Mouse (Mus musculus) limb, embryonic 15.5 days (tissue): Measurements from ENCODE around the gene Trmt13. TPM values are rescaled to one million over a fixed set of nuclear protein-coding genes. Genes with fewer than 3 reads are reported as not detected.
A peak's percentile ranks its signal among the peaks of the same experiment; 100 is the strongest.

Experiments used
- ATAC-seq: fragments of 200-750 bp; cut with Nextera tagmentation; 2 replicates; pipeline ENCODE4 v1.8.0; 2017; ENCODE audit warnings: low read depth, moderate TSS enrichment; ENCODE audit not compliant: insufficient number of reproducible peaks, low FRiP score, low TSS enrichment
- H3K27ac ChIP-seq: fragments of 300-500 bp; sonication (generic); 2 replicates; pipeline ENCODE4 v1.5.1; 2015; ENCODE audit warnings: moderate library complexity, mild to moderate bottlenecking, inconsistent platforms
- H3K27me3 ChIP-seq: fragments of 300-500 bp; sonication (generic); 2 replicates; pipeline ENCODE4 v1.6.1; 2015; ENCODE audit warnings: inconsistent platforms
- H3K36me3 ChIP-seq: fragments of 300-500 bp; sonication (generic); 2 replicates; pipeline ENCODE4 v1.6.1; 2015; ENCODE audit warnings: inconsistent platforms
- H3K4me1 ChIP-seq: fragments of 300-500 bp; sonication (generic); 2 replicates; pipeline ENCODE4 v1.6.1; 2015; ENCODE audit warnings: inconsistent platforms
- H3K4me2 ChIP-seq: fragments of 300-500 bp; sonication (generic); 2 replicates; pipeline ENCODE4 v1.6.1; 2015; ENCODE audit warnings: mild to moderate bottlenecking, inconsistent platforms
- H3K4me3 ChIP-seq: fragments of 300-500 bp; sonication (generic); 2 replicates; pipeline ENCODE4 v1.5.1; 2015; ENCODE audit warnings: mild to moderate bottlenecking, inconsistent platforms
- H3K9ac ChIP-seq: fragments of 300-500 bp; sonication (generic); 2 replicates; pipeline ENCODE4 v1.6.1; 2015; ENCODE audit warnings: inconsistent platforms
- H3K9me3 ChIP-seq: fragments of 300-500 bp; sonication (generic); 2 replicates; pipeline ENCODE4 v1.6.1; 2016; ENCODE audit warnings: inconsistent platforms
- WGBS: fragments of 180-500 bp; shearing (Covaris S2); methylation state at CpG from one replicate; pipeline ENCODE4 v1.1.7; 2015; 5-methylcytosine and 5-hydroxymethylcytosine counted together
- polyA plus RNA-seq: library from polyadenylated mRNA; unstranded; fragments of >200 nt; fragmentation: Nextera tagmentation; extraction: Ambion mirVana; gene quantifications from 2 replicates; pipeline ENCODE4 v1.2.1, GENCODE M21; 2015

The Trmt13 gene
- polyA plus RNA-seq, 1 experiment from 2014 or later, result 32.3 TPM

DNA sequence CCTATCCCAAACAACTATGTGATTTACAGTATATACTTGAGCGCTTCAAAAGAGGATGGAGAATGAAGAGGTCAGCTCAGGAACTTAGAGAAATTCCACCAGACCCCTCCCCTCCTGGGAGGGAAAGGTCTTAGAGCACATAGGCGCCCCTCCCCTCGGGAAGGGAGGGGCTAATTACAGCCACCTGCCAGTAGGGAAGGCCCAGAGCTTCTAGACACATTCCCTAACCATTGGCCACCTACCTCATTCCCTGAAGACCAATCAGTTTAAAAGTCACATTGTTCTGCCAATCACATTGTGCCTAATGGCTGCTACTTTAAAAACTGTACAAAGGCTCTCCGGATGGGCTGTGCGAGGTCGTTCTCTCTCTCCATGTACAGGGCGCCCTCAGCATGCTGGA, 8.3 kb upstream of the Trmt13 start:
- no peaks in the 10 kb centered on the region for H3K9me3 ChIP-seq
- no peak overlapping the region for H3K27ac ChIP-seq
- ATAC-seq, result no peak
- H3K36me3 ChIP-seq, result peaks cover 24% of the 10 kb centered on the region
- H3K4me3 ChIP-seq, result no peak overlapping the region
- H3K4me2 ChIP-seq, result no peak overlapping the region
- no peaks in the 10 kb centered on the region for H3K4me1 ChIP-seq
- no peak overlapping the region for H3K9ac ChIP-seq
- 96% methylated on average over 7 of the region's 7 CpGs for WGBS
- H3K27me3 ChIP-seq, result no peaks in the 10 kb centered on the region

DNA sequence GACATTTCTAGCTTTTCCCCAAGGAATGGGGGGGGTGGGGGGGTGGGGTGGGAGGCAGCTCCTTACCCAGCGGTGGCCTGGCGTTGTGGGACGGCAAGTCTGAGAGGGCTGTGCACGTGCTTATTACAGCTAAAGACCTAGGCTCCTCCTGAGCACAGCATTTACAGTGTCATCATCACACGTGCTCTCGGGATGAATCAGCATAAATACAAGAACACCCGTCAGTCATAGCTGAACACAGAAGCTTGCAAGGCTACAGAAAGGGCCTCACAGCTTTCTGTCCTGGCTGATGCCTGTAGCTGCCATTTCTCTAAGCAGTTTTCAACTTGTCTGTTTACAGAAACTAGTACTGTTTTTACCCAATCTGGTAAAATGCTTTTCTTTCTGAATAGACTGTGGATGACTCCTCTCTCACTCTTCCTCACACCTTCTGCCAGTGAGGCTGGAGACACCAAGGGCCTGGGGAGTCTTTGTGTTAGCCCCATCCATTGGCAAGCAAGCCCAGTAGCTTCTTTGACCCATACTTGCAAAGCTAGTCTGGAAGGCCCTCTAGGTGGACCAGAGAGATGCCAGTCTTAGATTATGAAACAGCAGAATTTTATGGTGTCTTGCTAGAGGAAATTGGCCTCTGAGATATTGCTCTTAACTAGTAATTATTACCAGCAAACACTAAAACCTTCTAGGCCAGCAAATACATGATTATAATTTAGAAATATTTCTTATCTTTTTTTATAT, 6.4 kb upstream of the Trmt13 start:
- no peak for ATAC-seq
- Histone ChIP-seq H3K36me3 (peaks cover 18% of the 10 kb centered on the region), H3K27me3 (no peaks in the 10 kb centered on the region), H3K4me2 (no peak overlapping the region), H3K4me1 (no peaks in the 10 kb centered on the region), H3K4me3 (no peak overlapping the region), H3K9ac (no peak overlapping the region), H3K9me3 (no peaks in the 10 kb centered on the region), H3K27ac (no peak overlapping the region)
- 87% methylated on average over 7 of the region's 7 CpGs for WGBS

DNA sequence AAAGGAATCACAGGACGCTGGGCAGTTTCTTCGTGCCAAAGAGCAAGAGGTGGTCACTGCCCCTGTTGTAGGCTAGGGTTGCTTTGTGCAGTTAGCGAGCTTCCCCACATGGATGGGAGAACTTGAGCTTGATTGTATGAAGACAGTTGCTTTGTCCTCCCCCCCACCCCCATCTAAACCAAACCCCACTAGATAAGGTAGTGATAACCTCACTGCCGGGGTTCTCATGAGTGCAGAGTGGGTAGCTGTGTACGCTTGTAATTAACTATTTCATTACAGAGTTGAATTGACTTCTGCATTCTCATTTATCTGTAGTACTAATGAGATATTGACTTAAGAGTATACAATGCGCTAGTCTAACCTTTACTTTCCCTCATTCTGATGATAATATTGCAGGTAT, 4.5 kb upstream of the Trmt13 start:
- H3K9me3 ChIP-seq, result no peaks in the 10 kb centered on the region
- H3K27me3 ChIP-seq, result no peaks in the 10 kb centered on the region
- H3K4me2 ChIP-seq, result no peak overlapping the region
- H3K9ac ChIP-seq, result no peak overlapping the region
- no peak overlapping the region for H3K27ac ChIP-seq
- WGBS, result 83% methylated on average over 6 of the region's 6 CpGs
- ATAC-seq, result no peak
- no peaks in the 10 kb centered on the region for H3K4me1 ChIP-seq
- no peak overlapping the region for H3K4me3 ChIP-seq
- H3K36me3 ChIP-seq, result peaks cover 33% of the 10 kb centered on the region

DNA sequence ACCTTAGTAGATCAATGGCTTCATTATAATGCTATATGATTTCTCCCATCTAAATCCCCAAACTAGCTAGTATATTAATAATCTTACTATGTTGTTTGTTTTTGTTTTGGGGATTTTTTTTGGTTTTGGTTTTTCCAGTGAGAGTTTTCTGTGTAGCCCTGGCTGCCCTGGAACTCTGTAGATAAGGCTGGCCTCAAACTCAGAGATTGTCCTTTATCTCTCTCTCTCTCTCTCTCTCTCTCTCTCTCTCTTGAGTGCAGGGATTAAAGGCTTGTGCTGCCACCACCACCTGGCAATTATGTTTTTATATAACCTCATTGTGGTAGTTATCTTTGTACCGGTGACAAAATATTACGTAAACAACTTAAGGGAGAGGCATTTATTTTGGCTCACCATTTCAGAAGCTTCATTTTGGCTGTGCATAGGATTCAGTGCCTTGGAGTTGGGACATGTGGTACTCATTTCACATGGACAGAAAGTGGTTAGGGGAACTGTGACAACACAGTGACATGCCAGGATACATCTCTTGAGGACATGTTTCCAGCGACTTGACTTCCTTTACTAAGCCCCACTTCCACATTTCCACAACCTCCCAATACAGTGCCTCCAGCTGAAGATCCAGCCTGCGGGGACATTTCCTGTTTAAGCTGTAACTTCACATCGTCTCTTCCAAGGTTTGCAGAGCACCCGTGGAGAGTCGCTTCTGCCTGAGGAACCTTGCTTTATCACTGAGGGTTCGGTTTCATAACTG, 1.1 kb upstream of the Trmt13 start:
- peaks cover 29% of the 10 kb centered on the region for H3K36me3 ChIP-seq
- WGBS, result 89% methylated on average over 8 of the region's 8 CpGs
- no peak overlapping the region for H3K9ac ChIP-seq
- H3K27me3 ChIP-seq, result no peaks in the 10 kb centered on the region
- H3K4me1 ChIP-seq, result no peaks in the 10 kb centered on the region
- H3K4me2 ChIP-seq, result no peak overlapping the region
- H3K9me3 ChIP-seq, result no peaks in the 10 kb centered on the region
- no peak for ATAC-seq
- no peak overlapping the region for H3K27ac ChIP-seq
- H3K4me3 ChIP-seq, result no peak overlapping the region

DNA sequence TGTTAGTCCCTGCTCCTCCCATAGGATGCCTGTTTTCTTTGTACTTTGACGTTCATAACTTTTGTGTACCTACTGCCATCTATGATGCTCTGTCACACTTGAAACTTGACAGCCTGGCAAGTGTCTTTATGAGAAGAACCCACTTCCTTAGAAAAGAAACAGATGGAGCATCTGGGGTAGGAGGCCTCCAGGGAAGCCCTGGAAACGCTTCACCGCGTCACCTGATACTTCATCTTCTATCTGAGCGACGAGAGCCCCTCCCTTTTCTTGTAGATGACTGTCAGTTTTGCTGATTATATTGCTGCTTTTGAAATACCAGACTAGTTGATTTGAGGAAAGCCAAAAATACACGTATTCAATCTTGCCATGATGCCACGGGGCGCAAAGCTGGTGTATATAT, 9.8 kb downstream of the Trmt13 start:
- Histone ChIP-seq H3K4me2 (no peak overlapping the region), H3K9me3 (no peaks in the 10 kb centered on the region), H3K27ac (no peak overlapping the region), H3K4me3 (no peak overlapping the region), H3K27me3 (no peaks in the 10 kb centered on the region), H3K4me1 (no peaks in the 10 kb centered on the region), H3K36me3 (peaks cover 12% of the 10 kb centered on the region; the same call in 1 of the 2 replicates), H3K9ac (no peak overlapping the region)
- no peak for ATAC-seq
- WGBS, result 72% methylated on average over 9 of the region's 9 CpGs

DNA sequence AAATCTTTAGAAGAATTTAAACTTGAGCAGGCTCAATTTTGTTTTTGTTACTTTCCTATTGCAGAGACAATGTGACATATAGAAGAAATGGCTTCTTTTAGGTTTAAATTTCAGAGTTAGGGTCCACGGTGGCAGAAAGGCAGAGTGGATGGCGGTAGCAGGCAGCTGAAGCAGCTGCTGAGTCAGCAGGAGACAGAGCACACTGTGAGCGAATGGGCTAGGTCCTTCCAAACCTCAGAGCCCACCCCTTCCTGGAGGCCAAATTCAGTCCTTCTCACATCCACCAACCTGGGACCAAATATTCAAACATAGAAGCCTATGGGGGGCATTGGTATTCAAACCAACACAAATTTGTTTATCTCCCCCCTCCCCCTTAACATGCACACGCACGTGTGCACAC, 12.6 kb downstream of the Trmt13 start:
- Histone ChIP-seq H3K36me3 (0 out of 2 replicates have a peak, but pooled peaks cover 2% of the 10 kb centered on the region), H3K4me3 (no peak overlapping the region), H3K4me1 (no peaks in the 10 kb centered on the region), H3K27me3 (no peaks in the 10 kb centered on the region), H3K27ac (no peak overlapping the region), H3K9ac (no peak overlapping the region), H3K4me2 (no peak overlapping the region), H3K9me3 (no peaks in the 10 kb centered on the region)
- no peak for ATAC-seq
- WGBS, result 93% methylated on average over 5 of the region's 5 CpGs

DNA sequence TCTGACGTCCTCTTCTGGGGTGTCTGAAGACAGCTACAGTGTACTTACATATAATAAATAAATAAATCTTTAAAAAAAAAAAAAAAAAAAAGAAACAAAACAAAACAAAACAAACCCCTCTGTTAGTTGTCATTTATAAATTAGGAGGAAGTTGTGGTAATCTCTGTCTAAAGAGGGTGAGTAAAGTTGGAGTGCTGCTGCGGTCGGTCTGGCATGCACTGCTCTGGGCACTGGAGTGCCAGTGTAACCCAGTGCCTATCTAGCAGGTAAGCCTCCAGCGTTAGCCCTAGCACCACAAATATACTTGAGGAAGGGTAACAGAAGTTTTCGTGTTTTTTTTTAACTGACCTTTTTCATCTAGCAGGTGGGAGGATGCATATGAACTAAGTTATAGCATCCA, 13.4 kb downstream of the Trmt13 start:
- no peaks in the 10 kb centered on the region for H3K36me3 ChIP-seq
- H3K4me3 ChIP-seq, result no peak overlapping the region
- no peak for ATAC-seq
- no peaks in the 10 kb centered on the region for H3K27me3 ChIP-seq
- no peaks in the 10 kb centered on the region for H3K4me1 ChIP-seq
- 81% methylated on average over 5 of the region's 5 CpGs for WGBS
- H3K4me2 ChIP-seq, result no peak overlapping the region
- H3K9me3 ChIP-seq, result no peaks in the 10 kb centered on the region
- H3K27ac ChIP-seq, result no peak overlapping the region
- no peak overlapping the region for H3K9ac ChIP-seq

DNA sequence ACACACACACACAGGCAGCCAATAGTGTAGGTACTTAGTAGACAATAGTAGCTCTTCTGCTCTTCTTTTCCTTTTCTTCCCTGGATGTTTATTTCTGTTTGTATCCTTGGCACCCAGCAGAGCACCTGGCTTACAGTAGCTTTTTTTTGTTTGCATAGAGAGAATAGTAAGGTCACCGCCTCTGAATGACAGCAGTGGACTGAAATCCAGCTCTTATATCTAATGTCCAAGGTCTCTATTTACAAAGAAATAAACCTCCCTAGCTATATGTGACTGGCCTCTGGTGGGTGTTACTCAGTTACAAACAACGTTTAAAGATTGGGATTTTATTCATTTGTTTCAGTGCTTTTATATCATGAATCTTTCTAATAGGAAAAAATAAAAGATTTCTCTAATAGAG, 14.7 kb downstream of the Trmt13 start:
- Histone ChIP-seq H3K4me1 (no peaks in the 10 kb centered on the region), H3K9ac (no peak overlapping the region), H3K4me3 (no peak overlapping the region), H3K27ac (no peak overlapping the region), H3K36me3 (no peaks in the 10 kb centered on the region), H3K4me2 (no peak overlapping the region), H3K27me3 (no peaks in the 10 kb centered on the region), H3K9me3 (no peaks in the 10 kb centered on the region)
- 87% methylated on average over 2 of the region's 2 CpGs for WGBS
- ATAC-seq, result no peak

DNA sequence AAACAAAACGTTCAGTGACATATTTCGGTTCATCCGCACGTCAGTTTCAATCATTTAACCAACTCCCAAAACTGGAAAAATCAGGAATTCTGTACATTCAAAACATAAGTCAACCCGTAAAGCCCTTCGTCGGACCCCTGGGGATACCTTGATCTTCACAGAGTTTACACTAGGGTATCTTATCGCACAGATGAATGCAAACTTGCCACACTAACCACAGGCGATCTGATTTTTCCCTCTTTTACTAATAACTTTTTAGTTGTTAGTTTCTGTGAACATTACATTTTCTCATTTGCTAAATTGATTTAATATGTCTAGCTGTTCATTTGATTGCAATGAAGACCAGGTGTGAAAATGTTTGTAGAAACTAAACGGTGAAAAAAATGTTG, 18.8 kb downstream of the Trmt13 start:
- peak overlapping the region; percentile 69 for H3K4me2 ChIP-seq
- H3K9me3 ChIP-seq, result no peaks in the 10 kb centered on the region
- H3K4me1 ChIP-seq, result 0 out of 2 replicates have a peak, but pooled peaks cover 6% of the 10 kb centered on the region
- 7% methylated on average over 10 of the region's 10 CpGs for WGBS
- no peak overlapping the region for H3K27ac ChIP-seq
- peak overlapping the region; percentile 91 for H3K4me3 ChIP-seq
- peaks cover 12% of the 10 kb centered on the region for H3K36me3 ChIP-seq
- no peak for ATAC-seq
- no peaks in the 10 kb centered on the region for H3K27me3 ChIP-seq
- peak overlapping the region; percentile 90 for H3K9ac ChIP-seq

DNA sequence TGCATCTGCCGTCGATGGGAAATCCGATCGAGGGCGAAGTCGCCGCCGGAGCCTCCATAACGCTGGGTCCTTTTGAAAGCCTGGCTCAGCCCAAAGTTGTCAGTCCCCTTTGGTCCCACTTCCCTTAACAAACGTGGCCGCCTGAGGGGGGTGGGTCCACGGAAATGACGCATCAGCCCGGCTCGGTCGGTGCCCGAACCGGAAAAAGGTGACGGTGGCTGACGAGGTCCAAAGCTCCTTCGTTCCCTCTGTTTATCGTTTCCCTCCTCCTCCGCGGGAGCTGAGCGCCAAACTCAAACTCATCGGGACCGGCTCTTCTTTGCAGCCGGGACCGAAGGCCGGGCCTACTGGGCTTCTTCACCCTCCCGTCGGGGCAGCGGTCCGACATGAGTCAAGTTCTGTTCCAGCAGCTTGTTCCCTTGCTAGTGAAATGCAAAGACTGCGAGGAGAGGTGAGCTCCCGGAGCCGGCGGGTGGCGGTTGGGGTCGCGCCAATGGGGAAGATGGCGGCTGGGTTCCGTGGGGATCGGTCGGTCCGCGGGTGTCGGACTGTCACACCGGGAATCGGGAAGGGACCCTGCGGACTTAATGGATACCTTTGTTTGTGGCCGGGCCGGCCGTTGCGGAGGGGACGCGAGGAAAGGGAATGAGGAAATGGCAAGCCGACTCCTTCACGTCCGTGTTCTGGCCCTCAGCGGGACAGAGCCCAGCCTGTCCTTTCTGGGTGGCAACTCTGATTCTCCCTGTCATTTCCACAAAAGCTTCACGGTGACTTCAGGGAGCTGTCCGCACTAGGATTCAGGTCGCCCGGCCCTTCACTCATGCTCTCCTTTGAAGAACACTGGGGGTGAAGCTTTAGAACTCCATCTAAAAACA, 19.4 kb downstream of the Trmt13 start, which contains the start of gene Sass6:
Gene Sass6, plus strand, starts transcription at position 255 of the 875 bp plus-strand sequence.
- Histone ChIP-seq H3K4me1 (0 out of 2 replicates have a peak, but pooled peaks cover 6% of the 10 kb centered on the region), H3K9me3 (no peaks in the 10 kb centered on the region), H3K27me3 (no peaks in the 10 kb centered on the region), H3K27ac (peak within 1 kb of the TSS; percentile 89), H3K4me2 (peak within 1 kb of the TSS; percentile 69), H3K36me3 (peaks cover 17% of the 10 kb centered on the region), H3K4me3 (peak within 1 kb of the TSS; percentile 91), H3K9ac (peak within 1 kb of the TSS; percentile 90)
- peak; percentile 95 for ATAC-seq
- WGBS, result under 1% methylated on average over 65 of the region's 65 CpGs

DNA sequence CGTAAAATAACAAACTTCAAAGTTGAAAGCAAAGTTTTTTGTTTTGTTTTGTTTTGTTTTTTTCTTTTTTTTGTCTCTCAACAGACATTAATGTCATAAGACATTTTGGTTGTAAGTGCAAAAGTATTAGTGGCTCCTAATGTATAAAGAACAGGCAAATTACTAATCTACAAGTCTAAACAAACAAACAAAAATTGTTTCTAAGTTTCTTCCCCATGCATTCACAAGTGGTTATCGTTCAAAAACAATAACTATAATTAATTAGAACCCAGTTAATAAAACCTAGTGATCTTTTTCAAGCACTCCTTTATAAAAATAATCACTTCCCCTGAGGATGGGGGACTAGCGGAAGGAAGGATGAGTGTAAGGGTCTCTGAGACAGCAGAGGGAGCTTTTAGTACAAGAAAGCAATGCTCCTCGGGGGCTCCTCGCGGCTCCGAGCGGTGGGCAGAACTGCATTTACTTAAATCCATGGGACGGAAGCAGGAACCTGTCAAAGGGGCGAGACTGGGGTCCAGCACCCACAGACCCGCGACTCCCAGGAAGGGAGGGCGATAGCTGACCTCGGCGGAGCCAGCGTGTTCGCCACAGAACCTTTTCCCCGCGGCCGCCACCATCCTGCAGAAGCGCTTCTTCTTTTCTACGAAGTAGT, 20.2 kb downstream of the Trmt13 start:
- Histone ChIP-seq H3K4me3 (peak overlapping the region; percentile 91), H3K4me2 (peak overlapping the region; percentile 39), H3K9ac (peak overlapping the region; percentile 90), H3K27me3 (no peaks in the 10 kb centered on the region), H3K27ac (peak overlapping the region; percentile 89), H3K36me3 (peaks cover 25% of the 10 kb centered on the region), H3K4me1 (0 out of 2 replicates have a peak, but pooled peaks cover 6% of the 10 kb centered on the region), H3K9me3 (no peaks in the 10 kb centered on the region)
- peak; percentile 66 for ATAC-seq
- 2% methylated on average over 22 of the region's 22 CpGs for WGBS
